Mouse (Mus musculus): ENCODE measurements around the gene Gm960. TPM values are rescaled to one million over a fixed set of nuclear protein-coding genes. Genes with fewer than 3 reads are reported as not detected.

The Gm960 gene
- 4.9 and 5.1 TPM in 2 replicates for polyA plus RNA-seq (2012; rRNA removed)

DNA sequence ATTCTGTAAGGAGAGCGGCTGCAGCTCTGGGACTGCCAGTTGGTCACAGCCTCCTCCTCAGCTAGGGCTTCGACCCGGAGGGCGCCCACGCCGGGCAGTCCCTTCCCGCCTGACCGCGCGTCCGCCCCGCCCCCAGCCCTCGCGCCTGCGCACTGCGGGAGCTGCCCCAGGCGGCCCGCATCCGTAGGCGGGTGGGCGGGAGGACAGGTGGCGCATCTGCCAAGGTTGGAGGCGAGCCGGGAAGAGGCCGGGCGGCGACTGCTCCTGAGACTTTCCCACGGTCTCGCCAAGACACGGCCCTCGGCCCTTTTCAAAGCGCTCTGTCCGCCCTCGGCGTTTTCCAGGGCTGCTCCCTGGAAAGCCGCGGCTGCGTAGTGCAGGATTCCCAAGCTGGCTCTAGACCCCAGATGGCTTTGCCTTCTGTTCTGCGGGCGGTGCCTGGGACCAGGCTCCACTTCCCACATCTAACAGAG is at the start of gene Gm960:
Gene Gm960, minus strand, starts transcription at position 464 of the 473 bp plus-strand sequence.
- Histone ChIP-seq H3K27me3 (ENCODE audit: control insufficient read depth, insufficient read depth, low read length) (no peaks in the 10 kb centered on the region), H3K27ac (ENCODE audit: control insufficient read depth, insufficient read depth, low read depth, low read length) (peak within 1 kb of the TSS; percentile 66), H3K4me3 (ENCODE audit: control insufficient read depth, low read depth, low read length) (peak within 1 kb of the TSS; percentile 96), H3K4me1 (ENCODE audit: control insufficient read depth, insufficient read depth, low read length) (peaks cover 12% of the 10 kb centered on the region), H3K36me3 (ENCODE audit: control insufficient read depth, insufficient read depth, low read length) (no peaks in the 10 kb centered on the region)
- TF ChIP-seq POLR2A (IDR thresholded peaks at IDR 0.05; ENCODE audit: control insufficient read depth, low read depth, low read length) = peak; percentile 54
- no peak for TF ChIP-seq CTCF (IDR thresholded peaks at IDR 0.05; ENCODE audit: control insufficient read depth, insufficient read depth, insufficient replicate concordance, low read depth, low read length)

DNA sequence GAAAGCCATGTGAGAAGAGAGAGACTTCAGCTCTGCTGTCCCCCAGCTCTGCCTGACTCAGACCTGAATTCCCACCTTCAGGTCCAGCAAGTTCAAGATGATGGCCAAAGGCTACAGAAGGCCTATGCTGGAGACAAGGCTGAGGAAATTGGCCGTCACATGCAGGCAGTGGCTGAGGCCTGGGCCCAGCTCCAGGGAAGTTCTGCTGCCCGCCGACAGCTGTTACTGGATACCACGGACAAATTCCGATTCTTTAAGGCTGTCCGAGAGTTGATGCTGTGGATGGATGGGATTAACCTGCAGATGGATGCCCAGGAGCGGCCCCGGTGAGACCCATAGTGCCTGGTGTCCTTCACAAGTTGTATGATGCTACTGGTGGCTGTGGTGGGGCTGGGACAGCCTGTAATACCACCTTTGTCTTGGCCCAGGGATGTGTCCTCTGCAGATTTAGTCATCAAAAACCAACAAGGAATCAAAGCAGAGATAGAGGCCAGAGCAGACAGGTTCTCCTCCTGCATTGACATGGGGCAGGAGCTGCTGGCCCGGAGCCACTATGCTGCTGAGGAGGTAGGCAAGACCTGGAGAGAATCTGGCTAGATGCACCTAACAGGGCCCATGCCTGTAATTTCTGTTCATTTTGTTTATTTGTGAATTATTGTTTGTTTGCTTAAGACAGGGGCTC is 49.3 kb upstream of the Gm960 start:
- H3K4me1 ChIP-seq (ENCODE audit: control insufficient read depth, insufficient read depth, low read length) = no peaks in the 10 kb centered on the region
- H3K4me3 ChIP-seq (ENCODE audit: control insufficient read depth, low read depth, low read length) = no peak overlapping the region
- H3K36me3 ChIP-seq (ENCODE audit: control insufficient read depth, insufficient read depth, low read length) = no peaks in the 10 kb centered on the region
- H3K27ac ChIP-seq (ENCODE audit: control insufficient read depth, insufficient read depth, low read depth, low read length) = no peak overlapping the region
- TF ChIP-seq POLR2A (IDR thresholded peaks at IDR 0.05; ENCODE audit: control insufficient read depth, low read depth, low read length) = no peak
- no peaks in the 10 kb centered on the region for H3K27me3 ChIP-seq (ENCODE audit: control insufficient read depth, insufficient read depth, low read length)

- no peaks in the 10 kb centered on the region for H3K27me3 ChIP-seq (ENCODE audit: control insufficient read depth, insufficient read depth, low read length)
- TF ChIP-seq CTCF (IDR thresholded peaks at IDR 0.05; ENCODE audit: control insufficient read depth, insufficient read depth, insufficient replicate concordance, low read depth, low read length) = no peak
- TF ChIP-seq POLR2A (IDR thresholded peaks at IDR 0.05; ENCODE audit: control insufficient read depth, low read depth, low read length) = no peak
- no peak overlapping the region for H3K27ac ChIP-seq (ENCODE audit: control insufficient read depth, insufficient read depth, low read depth, low read length)
- no peak overlapping the region for H3K4me3 ChIP-seq (ENCODE audit: control insufficient read depth, low read depth, low read length)
- no peaks in the 10 kb centered on the region for H3K4me1 ChIP-seq (ENCODE audit: control insufficient read depth, insufficient read depth, low read length)
- no peaks in the 10 kb centered on the region for H3K36me3 ChIP-seq (ENCODE audit: control insufficient read depth, insufficient read depth, low read length)
These were observed 48.1 kb upstream of the Gm960 start for GRCm38 (mm10) chr19:4746611-4747010.

GRCm38 (mm10) chr19:4745681-4746080 is 47.2 kb upstream of the Gm960 start:
- H3K4me1 ChIP-seq (ENCODE audit: control insufficient read depth, insufficient read depth, low read length) = no peaks in the 10 kb centered on the region
- H3K27me3 ChIP-seq (ENCODE audit: control insufficient read depth, insufficient read depth, low read length) = no peaks in the 10 kb centered on the region

GRCm38 (mm10) chr19:4745057-4745456 is 46.6 kb upstream of the Gm960 start:
- no peak overlapping the region for H3K27ac ChIP-seq (ENCODE audit: control insufficient read depth, insufficient read depth, low read depth, low read length)
- no peaks in the 10 kb centered on the region for H3K36me3 ChIP-seq (ENCODE audit: control insufficient read depth, insufficient read depth, low read length)
- H3K4me3 ChIP-seq (ENCODE audit: control insufficient read depth, low read depth, low read length) = no peak overlapping the region
- TF ChIP-seq CTCF (IDR thresholded peaks at IDR 0.05; ENCODE audit: control insufficient read depth, insufficient read depth, insufficient replicate concordance, low read depth, low read length) (no peak), POLR2A (IDR thresholded peaks at IDR 0.05; ENCODE audit: control insufficient read depth, low read depth, low read length) (no peak)
- no peaks in the 10 kb centered on the region for H3K4me1 ChIP-seq (ENCODE audit: control insufficient read depth, insufficient read depth, low read length)
- no peaks in the 10 kb centered on the region for H3K27me3 ChIP-seq (ENCODE audit: control insufficient read depth, insufficient read depth, low read length)

More at GRCm38 (mm10) chr19:4745681-4746080, 47.2 kb upstream of the Gm960 start:
- TF ChIP-seq POLR2A (IDR thresholded peaks at IDR 0.05; ENCODE audit: control insufficient read depth, low read depth, low read length) = no peak
- H3K27ac ChIP-seq (ENCODE audit: control insufficient read depth, insufficient read depth, low read depth, low read length) = no peak overlapping the region
- no peaks in the 10 kb centered on the region for H3K36me3 ChIP-seq (ENCODE audit: control insufficient read depth, insufficient read depth, low read length)
- no peak overlapping the region for H3K4me3 ChIP-seq (ENCODE audit: control insufficient read depth, low read depth, low read length)

- Histone ChIP-seq H3K4me3 (ENCODE audit: control insufficient read depth, low read depth, low read length) (no peak overlapping the region), H3K27ac (ENCODE audit: control insufficient read depth, insufficient read depth, low read depth, low read length) (no peak overlapping the region), H3K36me3 (ENCODE audit: control insufficient read depth, insufficient read depth, low read length) (no peaks in the 10 kb centered on the region), H3K4me1 (ENCODE audit: control insufficient read depth, insufficient read depth, low read length) (no peaks in the 10 kb centered on the region), H3K27me3 (ENCODE audit: control insufficient read depth, insufficient read depth, low read length) (no peaks in the 10 kb centered on the region)
- TF ChIP-seq CTCF (IDR thresholded peaks at IDR 0.05; ENCODE audit: control insufficient read depth, insufficient read depth, insufficient replicate concordance, low read depth, low read length) (no peak), POLR2A (IDR thresholded peaks at IDR 0.05; ENCODE audit: control insufficient read depth, low read depth, low read length) (no peak)
These were observed 45.6 kb upstream of the Gm960 start for GRCm38 (mm10) chr19:4744026-4744425.

DNA sequence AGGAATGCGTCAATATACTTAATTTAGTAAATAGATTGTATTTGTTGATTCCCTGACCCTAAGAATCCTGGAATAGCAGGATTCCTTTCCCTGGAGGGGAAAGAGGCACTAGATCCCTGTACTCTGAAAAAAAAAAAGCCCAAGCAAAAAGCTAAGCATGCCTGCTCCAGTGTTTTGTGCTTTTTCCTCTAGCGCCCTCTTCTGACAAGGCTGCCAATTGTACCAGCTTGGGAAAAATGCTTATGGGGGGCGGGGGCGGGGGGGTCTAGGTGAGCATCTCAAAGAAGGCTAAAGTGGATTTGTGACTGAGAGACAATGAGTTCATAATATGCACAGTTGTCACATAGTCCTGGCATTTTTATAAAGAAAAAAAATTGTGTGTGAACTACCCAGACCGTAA is 45.1 kb upstream of the Gm960 start:
- Histone ChIP-seq H3K36me3 (ENCODE audit: control insufficient read depth, insufficient read depth, low read length) (no peaks in the 10 kb centered on the region), H3K4me1 (ENCODE audit: control insufficient read depth, insufficient read depth, low read length) (no peaks in the 10 kb centered on the region)
- TF ChIP-seq POLR2A (IDR thresholded peaks at IDR 0.05; ENCODE audit: control insufficient read depth, low read depth, low read length) (no peak), CTCF (IDR thresholded peaks at IDR 0.05; ENCODE audit: control insufficient read depth, insufficient read depth, insufficient replicate concordance, low read depth, low read length) (no peak)

More for the DNA sequence above, 45.1 kb upstream of the Gm960 start:
- H3K27me3 ChIP-seq (ENCODE audit: control insufficient read depth, insufficient read depth, low read length) = no peaks in the 10 kb centered on the region
- no peak overlapping the region for H3K27ac ChIP-seq (ENCODE audit: control insufficient read depth, insufficient read depth, low read depth, low read length)
- H3K4me3 ChIP-seq (ENCODE audit: control insufficient read depth, low read depth, low read length) = no peak overlapping the region
